Mouse (Mus musculus) forebrain, embryonic 14.5 days (tissue): Measurements from ENCODE around the gene Pcnp. TPM values are rescaled to one million over a fixed set of nuclear protein-coding genes. Genes with fewer than 3 reads are reported as not detected.

Source experiments
- ATAC-seq: fragments of 200-750 bp; cut with Nextera tagmentation; 2 replicates; pipeline ENCODE4 v1.8.0; 2017; ENCODE audit warnings: mild to moderate bottlenecking, moderate library complexity
- DNase-seq: peaks from one replicate; pipeline ENCODE4 v3.0.0-alpha.2; 2015; ENCODE audit warnings: low spot score
- H3K27ac ChIP-seq: fragments of 300-500 bp; sonication (generic); 2 replicates; pipeline ENCODE4 v1.5.1; 2014; ENCODE audit warnings: low read depth, mild to moderate bottlenecking, control low read depth, low read length, moderate library complexity
- H3K27me3 ChIP-seq: fragments of 300-500 bp; sonication (generic); replicated peaks from 2 replicates; pipeline ENCODE4 v1.6.1; 2014; ENCODE audit warnings: low read length, control low read depth, mixed read lengths; ENCODE audit not compliant: control insufficient read depth, insufficient read depth
- H3K36me3 ChIP-seq: fragments of 300-500 bp; sonication (generic); 2 replicates; pipeline ENCODE4 v1.6.1; 2014; ENCODE audit warnings: low read length, control low read depth; ENCODE audit not compliant: control insufficient read depth, insufficient read depth
- H3K4me1 ChIP-seq: fragments of 300-500 bp; sonication (generic); 2 replicates; pipeline ENCODE4 v1.6.1; 2014; ENCODE audit warnings: antibody characterized with exemption, low read length, control low read depth; ENCODE audit not compliant: control insufficient read depth, insufficient read depth
- H3K4me2 ChIP-seq: fragments of 300-500 bp; sonication (generic); 2 replicates; pipeline ENCODE4 v1.6.1; 2014; ENCODE audit warnings: mild to moderate bottlenecking, control low read depth, low read length
- H3K4me3 ChIP-seq: fragments of 300-500 bp; sonication (generic); 2 replicates; pipeline ENCODE4 v1.5.1; 2014; ENCODE audit warnings: low read depth, low read length, control low read depth
- H3K9ac ChIP-seq: fragments of 300-500 bp; sonication (generic); 2 replicates; pipeline ENCODE4 v1.6.1; 2014; ENCODE audit warnings: mild to moderate bottlenecking, low read length, control low read depth, moderate library complexity
- H3K9me3 ChIP-seq: fragments of 300-500 bp; sonication (generic); replicated peaks from 2 replicates; pipeline ENCODE4 v1.6.1; 2016; ENCODE audit warnings: low read length, control low read depth, mixed read lengths; ENCODE audit not compliant: control insufficient read depth
- WGBS: fragments of 180-500 bp; shearing (Covaris S2); extraction: QIAGEN DNeasy Blood & Tissue Kit; methylation state at CpG from one replicate; pipeline ENCODE4 v1.1.7; 2014; 5-methylcytosine and 5-hydroxymethylcytosine counted together
- polyA plus RNA-seq: library from polyadenylated mRNA; unstranded; fragments of >200 nt; fragmentation: Nextera tagmentation; extraction: Ambion mirVana; gene quantifications from 2 replicates; pipeline ENCODE4 v1.2.1, GENCODE M21; 2014

Gene Pcnp
- polyA plus RNA-seq, 1 experiment from 2014 or later, result 252 TPM

- Histone ChIP-seq H3K4me3 (no peak overlapping the region), H3K27ac (no peak overlapping the region), H3K9ac (no peak overlapping the region), H3K27me3 (no peaks in the 10 kb centered on the region), H3K4me2 (no peak overlapping the region), H3K9me3 (no peaks in the 10 kb centered on the region), H3K36me3 (no peaks in the 10 kb centered on the region), H3K4me1 (no peaks in the 10 kb centered on the region)
- ATAC-seq (no peak), DNase-seq (no peak)
- 93% methylated on average over 6 of the region's 6 CpGs for WGBS
Observed at GRCm38 (mm10) chr16:56068523-56069070, 39.1 kb upstream of the Pcnp start.

DNA sequence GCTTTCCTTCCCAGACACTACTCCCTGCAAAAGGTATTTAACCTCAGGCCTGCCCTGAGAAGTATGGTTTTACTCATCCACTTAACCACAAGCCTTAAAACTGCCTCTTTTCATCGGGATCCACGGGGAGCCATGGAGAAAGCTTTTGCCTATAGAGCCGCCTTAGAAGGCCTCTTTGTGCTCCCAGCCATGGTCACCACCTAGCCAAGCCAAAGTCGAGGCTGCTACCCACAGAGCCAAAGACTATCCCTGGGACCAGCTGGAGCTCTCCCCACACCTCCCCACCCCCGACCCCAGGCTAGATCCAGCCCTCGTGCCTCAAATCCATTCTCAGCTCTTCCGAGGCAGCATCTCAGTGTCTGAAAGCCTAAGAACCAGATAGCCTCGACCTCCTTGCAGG lies 36.6 kb upstream of the Pcnp start:
- no peaks in the 10 kb centered on the region for H3K27me3 ChIP-seq
- H3K4me3 ChIP-seq, result no peak overlapping the region
- DNase-seq, result no peak
- ATAC-seq, result no peak
- 11% methylated on average over 8 of the region's 8 CpGs for WGBS
- no peak overlapping the region for H3K9ac ChIP-seq
- H3K9me3 ChIP-seq, result no peaks in the 10 kb centered on the region
- H3K4me1 ChIP-seq, result no peaks in the 10 kb centered on the region
- no peaks in the 10 kb centered on the region for H3K36me3 ChIP-seq
- no peak overlapping the region for H3K4me2 ChIP-seq
- no peak overlapping the region for H3K27ac ChIP-seq

DNA sequence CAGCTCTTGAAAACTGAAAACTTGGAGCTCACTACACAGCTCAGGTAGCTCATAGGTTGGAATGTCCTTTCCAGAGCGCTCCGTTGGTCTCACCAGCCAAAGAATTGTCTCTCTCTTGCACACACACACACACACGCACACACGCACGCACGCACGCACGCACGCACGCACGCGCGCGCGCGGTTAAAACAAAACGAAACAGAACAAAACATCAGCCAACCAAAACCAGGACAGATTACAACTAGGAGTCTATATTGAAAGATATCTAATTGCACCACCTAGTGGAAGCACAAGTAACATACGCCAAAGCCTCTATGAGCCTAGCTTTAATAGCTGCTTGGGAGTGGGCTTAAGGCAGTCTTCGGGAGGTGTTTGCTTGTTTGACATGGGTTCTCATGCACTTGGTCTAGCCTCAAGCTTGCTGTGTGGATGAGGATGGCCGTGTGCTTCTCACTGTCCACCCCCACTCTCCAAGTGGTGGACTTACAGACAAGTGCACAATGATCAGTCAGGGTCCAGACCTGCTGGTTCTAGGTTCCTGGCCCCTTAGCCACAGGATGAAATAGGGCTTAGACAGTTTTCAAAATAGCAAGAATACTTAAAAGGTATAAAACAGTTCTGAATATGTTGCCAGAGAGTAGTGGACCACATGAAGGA lies 34.9 kb upstream of the Pcnp start:
- DNase-seq (peak; percentile 96), ATAC-seq (peak; percentile 97)
- Histone ChIP-seq H3K36me3 (no peaks in the 10 kb centered on the region), H3K27me3 (no peaks in the 10 kb centered on the region), H3K9ac (peak overlapping the region; percentile 45; the same call in 1 of the 2 replicates), H3K4me3 (peak overlapping the region; percentile 15; the same call in 1 of the 2 replicates), H3K9me3 (no peaks in the 10 kb centered on the region), H3K4me2 (peak overlapping the region; percentile 54), H3K4me1 (no peaks in the 10 kb centered on the region), H3K27ac (0 out of 2 replicates have a peak overlapping the region, but pooled peaks have one; percentile 44)
- WGBS, result 5% methylated on average over 20 of the region's 20 CpGs

- H3K27me3 ChIP-seq, result no peaks in the 10 kb centered on the region
- WGBS, result 76% methylated on average over 11 of the region's 11 CpGs
- H3K4me2 ChIP-seq, result no peak overlapping the region
- H3K36me3 ChIP-seq, result no peaks in the 10 kb centered on the region
- H3K4me1 ChIP-seq, result no peaks in the 10 kb centered on the region
- ATAC-seq (no peak), DNase-seq (no peak)
- no peaks in the 10 kb centered on the region for H3K9me3 ChIP-seq
- H3K9ac ChIP-seq, result no peak overlapping the region
- H3K4me3 ChIP-seq, result no peak overlapping the region
- H3K27ac ChIP-seq, result no peak overlapping the region
Observed at GRCm38 (mm10) chr16:56062981-56063380, 33.4 kb upstream of the Pcnp start.

GRCm38 (mm10) chr16:56061995-56062594 lies 32.6 kb upstream of the Pcnp start:
- Histone ChIP-seq H3K27me3 (no peaks in the 10 kb centered on the region), H3K4me1 (peaks cover 2% of the 10 kb centered on the region; the same call in 1 of the 2 replicates), H3K9me3 (no peaks in the 10 kb centered on the region), H3K4me2 (no peak overlapping the region), H3K9ac (no peak overlapping the region), H3K4me3 (no peak overlapping the region), H3K36me3 (no peaks in the 10 kb centered on the region), H3K27ac (no peak overlapping the region)
- WGBS, result 77% methylated on average over 7 of the region's 7 CpGs
- DNase-seq (no peak), ATAC-seq (no peak)

- H3K9me3 ChIP-seq, result no peaks in the 10 kb centered on the region
- H3K4me2 ChIP-seq, result no peak overlapping the region
- WGBS, result 82% methylated on average over 10 of the region's 10 CpGs
- peaks cover 2% of the 10 kb centered on the region; the same call in 1 of the 2 replicates for H3K4me1 ChIP-seq
- no peak overlapping the region for H3K4me3 ChIP-seq
- ATAC-seq, result 0 out of 2 replicates have a peak, but pooled peaks have one; percentile 22
- no peaks in the 10 kb centered on the region for H3K27me3 ChIP-seq
- no peak for DNase-seq
- H3K36me3 ChIP-seq, result no peaks in the 10 kb centered on the region
- H3K27ac ChIP-seq, result peak overlapping the region; percentile 55; the same call in 1 of the 2 replicates
- no peak overlapping the region for H3K9ac ChIP-seq
Observed at GRCm38 (mm10) chr16:56058151-56058550, 28.6 kb upstream of the Pcnp start.

- ATAC-seq, result peak; percentile 83
- Histone ChIP-seq H3K9me3 (no peaks in the 10 kb centered on the region), H3K9ac (no peak overlapping the region), H3K27me3 (no peaks in the 10 kb centered on the region), H3K36me3 (no peaks in the 10 kb centered on the region), H3K27ac (0 out of 2 replicates have a peak overlapping the region, but pooled peaks have one; percentile 55), H3K4me3 (no peak overlapping the region), H3K4me1 (peaks cover 2% of the 10 kb centered on the region; the same call in 1 of the 2 replicates), H3K4me2 (0 out of 2 replicates have a peak overlapping the region, but pooled peaks have one; percentile 16)
- DNase-seq, result peak; percentile 61
- under 1% methylated on average over 7 of the region's 7 CpGs for WGBS
Observed at GRCm38 (mm10) chr16:56056944-56057590, 27.5 kb upstream of the Pcnp start.

- ATAC-seq (no peak), DNase-seq (no peak)
- Histone ChIP-seq H3K27me3 (no peaks in the 10 kb centered on the region), H3K4me1 (peaks cover 2% of the 10 kb centered on the region; the same call in 1 of the 2 replicates), H3K9ac (no peak overlapping the region), H3K27ac (no peak overlapping the region), H3K4me2 (no peak overlapping the region), H3K9me3 (no peaks in the 10 kb centered on the region), H3K36me3 (no peaks in the 10 kb centered on the region), H3K4me3 (no peak overlapping the region)
- 83% methylated on average over 3 of the region's 3 CpGs for WGBS
Observed at GRCm38 (mm10) chr16:56055911-56056310, 26.4 kb upstream of the Pcnp start.
